Comparison of ENCODE assay signal across 14 mouse cellular contexts in genomic region chr12:19175631-19176030, GRCm38 (mm10).
DNase-seq lines count a peak whose midpoint lies in the region; ATAC-seq lines count a peak whose summit lies in the region.
"Had no signal": no experiment of that assay in that cellular context is flagged by ENCODE, and none has a peak within 500 bp of the region (broad histone marks: within the 10 kb centered on the region; RNA-seq: fewer than 3 reads in every experiment).

No protein-coding gene starts in this region.

- H3K9me3 ChIP-seq in heart, embryonic 12.5 days (replicated peaks) = peaks cover 36% of the 10 kb centered on the region
- H3K9me3 ChIP-seq in heart, embryonic 11.5 days (replicated peaks; ENCODE audit: control insufficient read depth, low read length) = peaks cover 6% of the 10 kb centered on the region; the same call in 1 of the 2 replicates

- H3K27me3 ChIP-seq in heart, embryonic 12.5 days (replicated peaks) = 0 out of 2 replicates have a peak, but pooled peaks cover 4% of the 10 kb centered on the region
- peaks cover 3% of the 10 kb centered on the region; the same call in 1 of the 2 replicates for H3K27me3 ChIP-seq in heart, embryonic 11.5 days (ENCODE audit: control insufficient read depth, insufficient read depth, low read length)
- H3K27me3 ChIP-seq: lung, embryonic 15.5 days; midbrain, embryonic 13.5 days; neural tube, embryonic 13.5 days had no signal

- no peak overlapping the region for H3K27ac ChIP-seq in heart, embryonic 12.5 days (ENCODE audit: poor library complexity, severe bottlenecking)
- H3K27ac ChIP-seq in heart, embryonic 11.5 days (ENCODE audit: low read depth, low read length) = no peak overlapping the region
- H3K27ac ChIP-seq: embryonic facial prominence, embryonic 10.5 days; lung, embryonic 15.5 days; midbrain, embryonic 13.5 days; neural tube, embryonic 13.5 days had no signal

- 0 out of 2 replicates have a peak overlapping the region, but pooled peaks have one; percentile 6 for H3K4me2 ChIP-seq in heart, embryonic 12.5 days
- no peak overlapping the region for H3K4me2 ChIP-seq in heart, embryonic 11.5 days
- H3K4me2 ChIP-seq: lung, embryonic 15.5 days; midbrain, embryonic 13.5 days; neural tube, embryonic 13.5 days had no signal

- H3K4me3 ChIP-seq in heart, embryonic 12.5 days = 0 out of 2 replicates have a peak overlapping the region, but pooled peaks have one; percentile 1
- H3K4me3 ChIP-seq in heart, embryonic 11.5 days (ENCODE audit: low read depth, low read length) = no peak overlapping the region
- H3K4me3 ChIP-seq: embryonic facial prominence, embryonic 10.5 days; lung, embryonic 15.5 days; midbrain, embryonic 13.5 days; neural tube, embryonic 13.5 days had no signal

- no peaks in the 10 kb centered on the region for H3K4me1 ChIP-seq in heart, embryonic 12.5 days (replicated peaks)
- no peaks in the 10 kb centered on the region for H3K4me1 ChIP-seq in heart, embryonic 11.5 days (ENCODE audit: control insufficient read depth, insufficient read depth, low read length)
- H3K4me1 ChIP-seq: embryonic facial prominence, embryonic 10.5 days; lung, embryonic 15.5 days; midbrain, embryonic 13.5 days; neural tube, embryonic 13.5 days had no signal

- H3K9ac ChIP-seq in heart, embryonic 12.5 days = no peak overlapping the region
- no peak overlapping the region for H3K9ac ChIP-seq in heart, embryonic 11.5 days (ENCODE audit: low read depth, low read length)
- H3K9ac ChIP-seq: lung, embryonic 15.5 days; midbrain, embryonic 13.5 days; neural tube, embryonic 13.5 days had no signal

- intact Hi-C loops in left cerebral cortex, postnatal 14 days (cut with DNase I) = no loop called here

- ATAC-seq in heart, embryonic 12.5 days (ENCODE audit: insufficient number of reproducible peaks, low FRiP score) = no peak
- ATAC-seq in heart, embryonic 11.5 days (replicated peaks; ENCODE audit: insufficient number of reproducible peaks, low FRiP score, low TSS enrichment) = no peak
- ATAC-seq: intestine, postnatal 0 days; midbrain, embryonic 13.5 days had no signal

- H3K36me3 ChIP-seq in heart, embryonic 12.5 days = no peaks in the 10 kb centered on the region
- no peaks in the 10 kb centered on the region for H3K36me3 ChIP-seq in heart, embryonic 11.5 days (ENCODE audit: control insufficient read depth, insufficient read depth, low read length)
- H3K36me3 ChIP-seq: embryonic facial prominence, embryonic 10.5 days; lung, embryonic 15.5 days; midbrain, embryonic 13.5 days; neural tube, embryonic 13.5 days had no signal

- WGBS in heart, embryonic 12.5 days = 7% methylated on average over 42 of the region's 43 CpGs
- 10% methylated on average over 41 of the region's 43 CpGs for WGBS in heart, embryonic 11.5 days (ENCODE audit: insufficient replicate concordance)

- peak; percentile 4 for DNase-seq in thymus, postnatal 14 days
- DNase-seq in thymus, postnatal 0 days (ENCODE audit: low spot score) = no peak
- peak; percentile 8 for DNase-seq in adrenal gland, postnatal 25 days
- peak; percentile 3 for DNase-seq in testis, postnatal 14 days (ENCODE audit: low spot score)
- DNase-seq in left cerebral cortex, postnatal 14 days (ENCODE audit: low spot score in 2 of 2) = no peak
- DNase-seq: gastrocnemius, postnatal 36 days; right cerebral cortex, adult 18-20 months had no signal

Comparison
In these comparisons a context has a peak if more than half of its experiments do, and no peak if none do; other contexts are left out.
1. DNase-seq: peak in thymus, postnatal 14 days (single experiment), adrenal gland, postnatal 25 days (single experiment) and testis, postnatal 14 days (single experiment); none in thymus, postnatal 0 days (single experiment) and left cerebral cortex, postnatal 14 days (0 of 2).